Mouse (Mus musculus) embryonic facial prominence, embryonic 15.5 days (tissue): ENCODE results near the gene Rhbdd3. TPM values are rescaled to one million over a fixed set of nuclear protein-coding genes. Genes with fewer than 3 reads are reported as not detected.

ENCODE experiments used
- ATAC-seq: fragments of 200-750 bp; cut with Nextera tagmentation; 2 replicates; pipeline ENCODE4 v1.8.0; 2017; ENCODE audit warnings: low read depth, moderate TSS enrichment; ENCODE audit not compliant: insufficient number of reproducible peaks, low FRiP score, low TSS enrichment
- H3K27ac ChIP-seq: fragments of 300-500 bp; sonication (generic); replicated peaks from 2 replicates; pipeline ENCODE4 v1.5.1; 2015; ENCODE audit warnings: mild to moderate bottlenecking, inconsistent platforms
- H3K27me3 ChIP-seq: fragments of 300-500 bp; sonication (generic); 2 replicates; pipeline ENCODE4 v1.6.1; 2015; ENCODE audit warnings: inconsistent platforms
- H3K36me3 ChIP-seq: fragments of 300-500 bp; sonication (generic); 2 replicates; pipeline ENCODE4 v1.6.1; 2015; ENCODE audit warnings: mild to moderate bottlenecking, inconsistent platforms
- H3K4me1 ChIP-seq: fragments of 300-500 bp; sonication (generic); 2 replicates; pipeline ENCODE4 v1.6.1; 2015; ENCODE audit warnings: inconsistent platforms
- H3K4me2 ChIP-seq: fragments of 300-500 bp; sonication (generic); replicated peaks from 2 replicates; pipeline ENCODE4 v1.6.1; 2015; ENCODE audit warnings: mild to moderate bottlenecking, inconsistent platforms
- H3K4me3 ChIP-seq: fragments of 300-500 bp; sonication (generic); replicated peaks from 2 replicates; pipeline ENCODE4 v1.5.1; 2015; ENCODE audit warnings: mild to moderate bottlenecking, inconsistent platforms
- H3K9ac ChIP-seq: fragments of 300-500 bp; sonication (generic); 2 replicates; pipeline ENCODE4 v1.6.1; 2015; ENCODE audit warnings: inconsistent platforms
- H3K9me3 ChIP-seq: fragments of 300-500 bp; sonication (generic); replicated peaks from 2 replicates; pipeline ENCODE4 v1.6.1; 2016; ENCODE audit warnings: inconsistent platforms
- WGBS: fragments of 180-500 bp; shearing (Covaris S2); methylation state at CpG from one replicate; pipeline ENCODE4 v1.1.7; 2015; 5-methylcytosine and 5-hydroxymethylcytosine counted together
- polyA plus RNA-seq: library from polyadenylated mRNA; unstranded; fragments of >200 nt; fragmentation: Nextera tagmentation; extraction: Ambion mirVana; gene quantifications from 2 replicates; pipeline ENCODE4 v1.2.1, GENCODE M21; 2015

Gene Rhbdd3
- polyA plus RNA-seq, 1 experiment from 2014 or later, result 29.4 TPM

DNA sequence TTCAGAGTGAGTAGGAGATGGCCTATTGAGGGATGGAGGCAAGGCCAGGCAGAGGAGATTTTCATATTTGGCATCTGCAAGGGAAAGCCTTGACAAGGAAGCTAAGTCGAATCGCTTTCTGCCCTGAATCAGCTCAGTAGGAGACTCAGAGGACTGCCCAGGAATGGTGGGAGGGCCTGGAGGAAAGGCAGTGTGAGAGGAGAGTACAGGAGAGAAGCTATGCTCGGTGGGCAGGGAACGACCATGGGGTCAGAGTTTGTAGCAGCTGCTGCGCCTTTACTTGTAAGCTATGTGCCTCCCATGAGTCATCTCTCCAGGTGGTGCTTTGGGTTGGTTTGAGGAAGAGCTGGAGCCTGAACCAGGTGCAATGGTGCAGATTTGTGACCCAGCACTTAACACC, 2.1 kb downstream of the Rhbdd3 start:
- Histone ChIP-seq H3K4me2 (peak overlapping the region; percentile 86), H3K4me1 (peaks cover 36% of the 10 kb centered on the region), H3K27ac (peak overlapping the region; percentile 99; the same call in 1 of the 2 replicates), H3K9me3 (no peaks in the 10 kb centered on the region), H3K27me3 (no peaks in the 10 kb centered on the region), H3K4me3 (peak overlapping the region; percentile 67), H3K9ac (no peak overlapping the region), H3K36me3 (peaks cover 24% of the 10 kb centered on the region)
- ATAC-seq, result no peak
- 39% methylated on average over 5 of the region's 5 CpGs for WGBS

GRCm38 (mm10) chr11:5101641-5102040, 2.9 kb downstream of the Rhbdd3 start:
- Histone ChIP-seq H3K4me3 (no peak overlapping the region), H3K4me2 (no peak overlapping the region), H3K9me3 (no peaks in the 10 kb centered on the region), H3K4me1 (peaks cover 31% of the 10 kb centered on the region), H3K36me3 (peaks cover 24% of the 10 kb centered on the region), H3K9ac (no peak overlapping the region), H3K27me3 (no peaks in the 10 kb centered on the region), H3K27ac (no peak overlapping the region)
- 68% methylated on average over 6 of the region's 6 CpGs for WGBS
- ATAC-seq, result no peak

DNA sequence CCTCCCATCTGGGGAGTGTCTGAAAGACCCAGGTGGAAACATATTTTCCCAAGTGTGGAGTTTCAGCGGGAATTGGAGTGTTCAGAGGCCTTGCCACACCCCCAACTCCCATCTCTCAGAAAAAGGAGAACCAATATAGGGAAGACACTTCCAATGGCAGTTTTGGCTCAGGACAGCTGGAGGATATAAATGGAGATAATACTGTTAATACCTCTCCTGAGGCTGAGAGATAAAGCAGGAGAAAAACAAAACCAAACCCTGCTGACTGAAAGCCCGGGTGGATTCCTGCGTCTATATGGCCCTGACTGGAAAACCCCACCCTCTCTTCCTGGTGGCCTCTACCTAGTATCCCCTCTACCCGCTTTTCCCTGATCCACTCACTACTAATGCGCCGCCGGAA, 3.7 kb downstream of the Rhbdd3 start:
- H3K9me3 ChIP-seq, result no peaks in the 10 kb centered on the region
- no peak overlapping the region for H3K27ac ChIP-seq
- no peaks in the 10 kb centered on the region for H3K27me3 ChIP-seq
- no peak overlapping the region for H3K9ac ChIP-seq
- 90% methylated on average over 7 of the region's 7 CpGs for WGBS
- H3K4me1 ChIP-seq, result peaks cover 24% of the 10 kb centered on the region
- no peak overlapping the region for H3K4me2 ChIP-seq
- H3K36me3 ChIP-seq, result peaks cover 24% of the 10 kb centered on the region
- no peak overlapping the region for H3K4me3 ChIP-seq
- ATAC-seq, result no peak

- Histone ChIP-seq H3K4me1 (peaks cover 22% of the 10 kb centered on the region), H3K4me3 (no peak overlapping the region), H3K27me3 (no peaks in the 10 kb centered on the region), H3K27ac (no peak overlapping the region), H3K9me3 (no peaks in the 10 kb centered on the region), H3K4me2 (no peak overlapping the region), H3K9ac (no peak overlapping the region), H3K36me3 (peaks cover 24% of the 10 kb centered on the region)
- WGBS, result 98% methylated on average over 4 of the region's 4 CpGs
- ATAC-seq, result no peak
Measured at GRCm38 (mm10) chr11:5103986-5104509, 5.3 kb downstream of the Rhbdd3 start.

GRCm38 (mm10) chr11:5109441-5109840, 10.7 kb downstream of the Rhbdd3 start:
- no peak for ATAC-seq
- H3K36me3 ChIP-seq, result peaks cover 14% of the 10 kb centered on the region
- no peaks in the 10 kb centered on the region for H3K27me3 ChIP-seq
- no peaks in the 10 kb centered on the region for H3K9me3 ChIP-seq
- 0 out of 2 replicates have a peak, but pooled peaks cover 5% of the 10 kb centered on the region for H3K4me1 ChIP-seq
- H3K4me2 ChIP-seq, result no peak overlapping the region
- H3K4me3 ChIP-seq, result no peak overlapping the region
- no peak overlapping the region for H3K9ac ChIP-seq
- 58% methylated on average over 8 of the region's 8 CpGs for WGBS
- H3K27ac ChIP-seq, result no peak overlapping the region

DNA sequence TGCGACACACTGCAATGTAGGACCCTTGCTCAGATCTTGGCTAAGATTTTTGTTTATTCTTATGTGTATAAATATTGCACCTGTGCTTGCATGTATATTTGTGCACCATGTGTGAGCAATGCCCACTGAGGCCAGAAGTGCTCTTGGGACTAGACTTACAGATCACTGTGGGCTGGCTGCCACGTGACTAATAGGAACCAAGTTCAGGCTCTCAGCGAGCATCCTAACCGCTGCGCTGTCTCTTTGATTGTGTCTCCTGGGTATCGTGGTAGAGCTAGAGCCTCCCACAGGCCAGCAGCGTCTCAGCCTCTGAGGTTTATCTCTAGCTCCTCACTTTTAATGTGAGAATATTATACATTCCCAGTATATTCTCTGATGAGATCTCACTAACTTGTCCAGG, 14.9 kb downstream of the Rhbdd3 start:
- no peak for ATAC-seq
- 71% methylated on average over 7 of the region's 7 CpGs for WGBS
- Histone ChIP-seq H3K4me1 (0 out of 2 replicates have a peak, but pooled peaks cover 5% of the 10 kb centered on the region), H3K9ac (no peak overlapping the region), H3K9me3 (no peaks in the 10 kb centered on the region), H3K27ac (no peak overlapping the region), H3K27me3 (no peaks in the 10 kb centered on the region), H3K4me2 (no peak overlapping the region), H3K36me3 (no peaks in the 10 kb centered on the region), H3K4me3 (no peak overlapping the region)

DNA sequence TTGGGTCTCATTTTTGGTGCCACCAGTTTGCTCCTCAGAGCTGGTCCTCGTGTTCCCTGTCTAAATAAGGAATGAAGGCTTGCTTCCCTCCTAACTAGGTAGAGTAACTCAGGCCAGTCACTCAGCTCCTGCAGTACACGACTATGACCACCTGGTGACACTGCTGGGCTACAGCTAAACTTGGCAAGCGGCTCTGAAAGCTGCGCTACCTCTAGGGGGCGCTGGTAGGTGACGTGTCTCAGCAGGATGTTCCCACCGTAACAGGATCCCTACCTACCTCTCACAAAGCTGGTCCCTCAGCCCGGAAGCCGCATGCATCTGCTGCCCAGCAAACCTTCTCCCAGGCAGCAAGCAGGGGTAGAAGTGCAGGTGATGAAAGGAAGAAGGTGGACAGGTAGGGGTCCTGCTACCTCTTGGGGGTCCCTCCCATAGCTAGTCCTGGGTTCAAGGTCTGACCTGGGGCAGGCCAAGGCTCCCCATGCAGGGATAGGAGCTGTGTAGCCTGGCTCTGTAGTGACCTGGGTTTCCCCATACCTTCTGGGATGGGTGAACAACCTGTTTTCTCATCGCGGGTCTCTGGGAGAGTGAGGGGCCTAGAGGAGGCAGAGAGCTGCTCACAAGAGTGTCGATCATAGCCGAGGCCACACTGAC, 16.3 kb downstream of the Rhbdd3 start:
- Histone ChIP-seq H3K4me1 (no peaks in the 10 kb centered on the region), H3K27me3 (no peaks in the 10 kb centered on the region), H3K36me3 (no peaks in the 10 kb centered on the region), H3K4me2 (no peak overlapping the region), H3K9ac (no peak overlapping the region), H3K27ac (no peak overlapping the region), H3K9me3 (no peaks in the 10 kb centered on the region), H3K4me3 (no peak overlapping the region)
- WGBS, result 29% methylated on average over 13 of the region's 13 CpGs
- ATAC-seq, result 0 out of 2 replicates have a peak, but pooled peaks have one; percentile 27

DNA sequence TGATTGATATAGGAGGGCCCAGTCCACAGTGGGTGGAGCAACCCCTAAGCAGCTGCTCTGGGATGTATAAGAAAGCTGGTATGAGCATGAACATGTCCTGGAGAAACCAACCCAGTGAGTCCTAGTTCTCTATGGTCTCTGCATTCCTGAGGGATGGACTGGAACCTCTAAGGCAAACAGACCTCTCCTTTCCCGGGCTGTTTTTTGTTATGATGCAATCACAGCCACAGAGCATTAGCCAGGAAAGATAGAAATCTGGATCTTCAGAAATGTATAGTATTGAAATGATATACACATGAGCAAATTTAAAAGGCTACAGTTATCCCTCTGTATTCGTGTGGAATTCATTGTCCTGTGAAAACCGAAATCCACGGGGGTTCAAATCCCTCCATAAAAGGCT, 27.0 kb downstream of the Rhbdd3 start:
- no peaks in the 10 kb centered on the region for H3K9me3 ChIP-seq
- H3K4me2 ChIP-seq, result no peak overlapping the region
- H3K27ac ChIP-seq, result no peak overlapping the region
- 57% methylated on average over 4 of the region's 4 CpGs for WGBS
- H3K36me3 ChIP-seq, result 0 out of 2 replicates have a peak, but pooled peaks cover 3% of the 10 kb centered on the region
- no peak for ATAC-seq
- no peaks in the 10 kb centered on the region for H3K27me3 ChIP-seq
- H3K9ac ChIP-seq, result no peak overlapping the region
- no peak overlapping the region for H3K4me3 ChIP-seq
- H3K4me1 ChIP-seq, result 0 out of 2 replicates have a peak, but pooled peaks cover 4% of the 10 kb centered on the region

GRCm38 (mm10) chr11:5129035-5129480, 30.3 kb downstream of the Rhbdd3 start:
- H3K9ac ChIP-seq, result no peak overlapping the region
- H3K4me2 ChIP-seq, result no peak overlapping the region
- 0 out of 2 replicates have a peak, but pooled peaks cover 11% of the 10 kb centered on the region for H3K4me1 ChIP-seq
- H3K27me3 ChIP-seq, result no peaks in the 10 kb centered on the region
- no peak overlapping the region for H3K27ac ChIP-seq
- WGBS, result 59% methylated on average over 5 of the region's 5 CpGs
- H3K4me3 ChIP-seq, result no peak overlapping the region
- H3K9me3 ChIP-seq, result no peaks in the 10 kb centered on the region
- H3K36me3 ChIP-seq, result peaks cover 3% of the 10 kb centered on the region; the same call in 1 of the 2 replicates
- no peak for ATAC-seq

GRCm38 (mm10) chr11:5130111-5130665, 31.5 kb downstream of the Rhbdd3 start:
- 0 out of 2 replicates have a peak, but pooled peaks cover 11% of the 10 kb centered on the region for H3K4me1 ChIP-seq
- no peak overlapping the region for H3K4me3 ChIP-seq
- ATAC-seq, result no peak
- no peak overlapping the region for H3K9ac ChIP-seq
- no peaks in the 10 kb centered on the region for H3K27me3 ChIP-seq
- WGBS, result 56% methylated on average over 4 of the region's 4 CpGs
- H3K27ac ChIP-seq, result no peak overlapping the region
- no peak overlapping the region for H3K4me2 ChIP-seq
- no peaks in the 10 kb centered on the region for H3K9me3 ChIP-seq
- H3K36me3 ChIP-seq, result peaks cover 3% of the 10 kb centered on the region; the same call in 1 of the 2 replicates

GRCm38 (mm10) chr11:5132751-5133150, 34.0 kb downstream of the Rhbdd3 start:
- Histone ChIP-seq H3K4me3 (no peak overlapping the region), H3K27ac (no peak overlapping the region), H3K4me2 (no peak overlapping the region), H3K27me3 (no peaks in the 10 kb centered on the region), H3K9ac (no peak overlapping the region), H3K9me3 (no peaks in the 10 kb centered on the region), H3K4me1 (peaks cover 16% of the 10 kb centered on the region; the same call in 1 of the 2 replicates), H3K36me3 (peaks cover 3% of the 10 kb centered on the region; the same call in 1 of the 2 replicates)
- WGBS, result 50% methylated on average over 4 of the region's 4 CpGs
- ATAC-seq, result no peak
